Mouse (Mus musculus) bone marrow, adult 2 months (tissue): ENCODE measurements at regions not wholly inside any gene's neighbourhood (a gene's known extent, or its start where the extent isn't known, plus 50 kb on each side); places are given as distances from the start of the nearest gene placed in this dataset.

Experiments
- CTCF ChIP-seq: fragments of 200-500 bp; IDR thresholded peaks from 2 replicates; pipeline ENCODE4 v1.5.1; 2011; ENCODE audit warnings: low read length, control low read depth; ENCODE audit not compliant: control insufficient read depth, insufficient read depth
- POLR2A ChIP-seq: fragments of 200-500 bp; IDR thresholded peaks from 2 replicates; pipeline ENCODE4 v1.6.1; 2011; ENCODE audit warnings: low read depth, mild to moderate bottlenecking, control low read depth, low read length, borderline replicate concordance; ENCODE audit not compliant: control insufficient read depth

GRCm38 (mm10) chr13:48126582-48126981, 134.4 kb upstream of the Id4 start:
- TF ChIP-seq CTCF (no peak), POLR2A (no peak)
